Mouse (Mus musculus) left cerebral cortex, postnatal 10 days (tissue): ENCODE data around the gene Kcnd3. TPM values are rescaled to one million over a fixed set of nuclear protein-coding genes. Genes with fewer than 3 reads are reported as not detected.

Experiments used
- DNase-seq, 2 experiments: peaks; one replicate each; pipeline ENCODE4 v3.0.0; 2021 to 2022; ENCODE audit warnings: low spot score in 2 of 2, mixed read lengths in 1 of 2; ENCODE audit errors: extremely low spot score in 1 of 2
- intact Hi-C: fragments of 180-260 bp; cut with DNase I; formaldehyde crosslinking; loops from one replicate; pipeline ENCODE4 v1.15.1; 2025
- total RNA-seq, 2 experiments: library from RNA; stranded (reverse); gene quantifications; 2 replicates each; pipeline ENCODE4 v1.2.3; 2021

Gene Kcnd3
- total RNA-seq, 2 experiments from 2014 or later = 31.5 to 36.4 TPM

DNA sequence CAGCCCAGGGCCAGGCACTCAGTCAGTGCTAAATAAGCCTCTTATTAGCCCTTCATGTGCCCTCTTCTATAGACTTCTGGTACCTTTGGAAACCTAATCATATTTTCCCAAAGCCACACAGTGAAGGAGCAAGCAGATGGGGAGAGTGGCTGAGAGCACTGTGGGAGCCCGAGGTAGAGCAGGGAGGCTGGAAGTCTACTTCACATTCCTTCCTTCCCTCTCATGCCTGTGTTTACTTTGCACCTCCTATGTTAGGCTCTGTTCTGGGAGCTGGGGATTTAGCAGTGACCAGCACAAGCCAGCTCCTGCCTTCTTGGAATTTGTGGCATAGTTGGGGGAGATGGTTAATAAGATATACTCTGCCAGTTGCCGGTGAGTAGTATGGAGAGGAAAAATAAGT, 59.7 kb downstream of the Kcnd3 start:
- intact Hi-C loops = no loop called here

DNA sequence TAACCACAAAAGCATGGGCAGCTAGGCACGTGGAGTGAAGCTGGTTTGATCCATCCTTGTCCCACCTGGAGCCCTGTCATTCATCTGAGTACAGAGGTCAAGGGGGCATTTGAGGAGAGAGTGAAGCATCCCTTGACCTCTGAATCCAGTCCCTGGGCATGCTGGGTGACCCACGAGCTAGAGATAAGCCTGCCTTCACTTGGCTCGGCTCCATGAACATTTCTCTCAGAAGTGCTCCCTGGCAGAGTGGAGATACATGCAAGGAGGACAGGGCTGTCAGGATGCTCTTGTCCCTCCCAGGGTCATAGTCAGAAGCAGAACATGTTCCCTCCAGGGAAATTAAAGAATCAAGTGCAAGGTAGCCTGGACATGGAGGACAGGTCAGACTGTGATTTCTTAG, 62.1 kb downstream of the Kcnd3 start:
- intact Hi-C loops = no loop called here
- DNase-seq = no peak

More for the DNA sequence above, 59.7 kb downstream of the Kcnd3 start:
- no peak for DNase-seq

- intact Hi-C loops = loop anchor here (5.0 kb wide), 1 partner anchor 58 kb away; no protein-coding TSS in a partner anchor
- DNase-seq = no peak
These were observed 62.9 kb downstream of the Kcnd3 start for GRCm38 (mm10) chr3:105515035-105515434.

DNA sequence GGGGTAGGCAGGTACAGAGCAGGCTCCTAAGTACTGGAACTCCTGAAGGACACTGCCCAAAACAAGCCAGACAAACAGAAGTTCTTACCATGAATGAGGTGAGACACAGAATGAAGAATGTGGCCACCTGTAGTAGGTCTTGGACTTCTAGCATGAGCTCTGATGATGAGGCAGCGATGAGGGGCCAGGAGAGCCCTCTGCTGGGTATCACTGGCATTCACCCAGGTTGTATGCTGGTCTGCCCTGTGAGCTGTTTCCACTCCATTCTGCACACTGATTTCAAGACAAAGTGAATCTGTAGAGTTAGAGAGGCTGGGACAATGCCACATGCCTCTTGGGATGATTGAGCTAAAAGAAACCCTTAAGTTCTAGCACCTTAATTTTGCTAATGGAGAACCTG, 63.5 kb downstream of the Kcnd3 start:
- intact Hi-C loops = loop anchor here (5.0 kb wide), 1 partner anchor 58 kb away; no protein-coding TSS in a partner anchor

DNA sequence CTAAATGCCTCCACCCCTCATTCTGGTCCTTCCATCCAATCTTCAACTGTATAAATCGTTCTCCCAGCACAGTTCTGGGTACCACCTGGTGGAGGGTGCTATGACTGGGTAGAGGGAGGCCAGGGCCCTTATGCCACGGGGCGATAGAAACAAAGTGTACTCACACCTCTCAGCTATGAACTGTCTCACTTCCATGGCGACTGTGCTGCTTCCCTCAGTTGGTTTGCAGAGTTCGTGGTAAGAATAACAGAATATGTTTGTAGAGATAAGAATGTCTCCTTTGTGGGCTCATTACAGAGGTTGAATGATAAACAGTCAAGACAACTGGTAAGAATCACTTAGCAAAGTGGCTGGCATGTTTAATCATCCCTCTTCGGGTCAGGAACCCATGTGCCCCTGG, 68.3 kb downstream of the Kcnd3 start:
- intact Hi-C loops = no loop called here
- DNase-seq = no peak

More for the DNA sequence above, 63.5 kb downstream of the Kcnd3 start:
- DNase-seq = no peak

DNA sequence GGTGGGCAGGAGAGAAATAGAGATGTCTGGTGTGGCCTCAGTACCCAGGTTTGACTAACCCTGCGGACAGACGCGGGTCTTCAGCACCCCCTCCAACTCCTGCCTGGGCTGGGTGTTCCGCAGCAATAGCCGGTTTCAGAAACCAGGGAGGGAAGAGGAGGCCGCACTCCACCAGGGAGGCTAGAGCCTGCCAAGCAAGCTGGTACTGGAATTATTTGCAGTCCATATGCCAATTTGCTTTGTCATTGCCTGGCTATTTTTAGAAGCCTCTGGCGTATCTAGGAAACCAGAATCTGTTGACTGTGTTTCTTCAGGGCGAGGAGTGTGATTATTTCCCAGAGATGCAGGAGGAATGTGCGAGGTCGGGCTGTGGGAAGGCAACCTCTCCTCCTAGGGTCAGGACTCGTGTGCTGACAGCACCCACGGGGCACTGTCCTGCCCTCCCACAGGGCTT, 69.1 kb downstream of the Kcnd3 start:
- peak; percentile 59 to 74 for DNase-seq
- intact Hi-C loops = no loop called here

DNA sequence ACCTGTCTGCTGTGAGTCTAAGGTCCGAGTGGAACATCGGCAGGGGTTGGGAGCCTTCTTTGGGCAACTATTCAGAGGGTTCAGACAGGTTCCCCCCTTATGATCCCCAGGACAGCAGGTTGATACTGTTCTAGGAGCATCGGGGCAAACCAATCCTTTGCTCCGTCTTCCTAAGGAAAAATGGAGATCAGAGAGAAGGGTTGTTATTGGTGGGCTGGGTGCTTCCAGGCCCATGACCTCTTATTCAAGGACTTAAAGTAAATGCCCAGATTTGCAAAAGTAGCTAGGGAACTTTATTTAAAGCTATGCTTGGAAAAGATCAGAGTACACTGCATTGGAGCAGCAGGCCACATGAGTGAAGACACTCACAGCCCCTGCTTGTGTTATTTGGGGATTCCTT, 69.5 kb downstream of the Kcnd3 start:
- DNase-seq = no peak
- intact Hi-C loops = no loop called here

GRCm38 (mm10) chr3:105528860-105529259, 76.7 kb downstream of the Kcnd3 start:
- intact Hi-C loops = no loop called here
- no peak for DNase-seq

GRCm38 (mm10) chr3:105529700-105530099, 77.6 kb downstream of the Kcnd3 start:
- no peak for DNase-seq
- intact Hi-C loops = no loop called here

DNA sequence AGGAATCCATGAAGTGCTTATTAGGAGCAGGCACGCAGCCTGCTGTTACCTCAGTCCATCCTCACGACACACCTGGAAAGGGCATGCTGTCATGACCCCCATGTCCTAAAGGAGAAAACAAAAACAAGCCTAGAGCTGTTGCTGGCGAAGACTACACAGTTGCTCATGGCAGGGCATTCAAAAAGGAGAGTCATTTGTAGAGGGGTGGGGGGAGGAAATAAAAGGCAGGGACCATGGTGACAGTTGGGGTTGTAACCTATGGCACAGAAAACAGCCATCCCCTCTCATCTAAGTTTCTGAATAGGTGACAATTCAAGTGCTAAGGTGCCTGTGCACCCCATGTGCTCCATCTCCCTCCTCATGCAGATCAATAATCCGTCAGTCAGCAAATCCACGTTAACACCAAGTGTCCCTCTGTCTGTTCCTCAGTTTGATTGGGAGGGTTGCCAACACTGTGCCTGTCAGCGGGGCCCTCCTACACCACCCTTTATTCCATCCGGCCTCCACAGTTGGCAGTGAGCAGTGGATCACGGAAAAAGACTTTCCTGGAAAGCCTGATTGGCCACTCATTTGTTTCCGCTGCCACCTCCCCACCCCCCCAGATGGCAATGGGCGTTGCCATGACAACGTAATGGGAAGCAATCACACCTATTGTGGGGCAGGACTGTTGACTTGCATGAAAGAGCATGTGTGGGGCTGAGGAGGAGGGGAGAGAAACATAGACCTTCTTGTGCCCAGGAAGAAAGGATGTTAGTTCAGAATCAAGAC, 78.4 kb downstream of the Kcnd3 start:
- intact Hi-C loops = no loop called here
- DNase-seq = peak; percentile 81 to 82

GRCm38 (mm10) chr3:105538406-105538805, 86.3 kb downstream of the Kcnd3 start:
- no peak for DNase-seq
- intact Hi-C loops = no loop called here

GRCm38 (mm10) chr3:105538819-105539607, 86.9 kb downstream of the Kcnd3 start:
- intact Hi-C loops = no loop called here
- DNase-seq = peak in 1 of 2 experiments; percentile 40

DNA sequence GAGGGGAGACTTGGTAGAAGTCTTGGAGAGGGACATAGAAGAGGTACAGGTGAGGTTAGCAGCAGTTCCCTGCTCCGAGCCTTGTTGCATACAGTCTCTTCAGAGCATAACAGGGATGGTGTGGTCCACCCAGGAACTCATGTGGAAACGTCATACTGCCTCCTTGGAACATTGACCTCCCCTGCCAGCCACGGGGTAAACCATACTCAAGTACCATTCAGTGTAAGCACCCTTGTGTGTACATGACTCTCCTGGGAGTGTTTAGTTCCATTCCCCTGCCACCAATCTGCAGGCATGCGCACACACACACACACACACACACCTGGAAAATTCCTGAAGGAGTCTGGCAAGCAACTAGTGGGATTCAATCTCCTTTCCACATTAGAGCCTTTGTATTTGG, 90.6 kb downstream of the Kcnd3 start:
- intact Hi-C loops = no loop called here
- no peak for DNase-seq

- intact Hi-C loops = no loop called here
- DNase-seq = no peak
These were observed 92.0 kb downstream of the Kcnd3 start for GRCm38 (mm10) chr3:105544106-105544505.

- intact Hi-C loops = no loop called here
- DNase-seq = peak in 1 of 2 experiments; percentile 51
These were observed 94.5 kb downstream of the Kcnd3 start for GRCm38 (mm10) chr3:105546611-105547071.

GRCm38 (mm10) chr3:105548074-105548771, 96.1 kb downstream of the Kcnd3 start:
- DNase-seq = no peak
- intact Hi-C loops = no loop called here

GRCm38 (mm10) chr3:105559456-105559855, 107.3 kb downstream of the Kcnd3 start:
- intact Hi-C loops = no loop called here
- peak in 1 of 2 experiments; percentile 45 for DNase-seq

GRCm38 (mm10) chr3:105566973-105567372, 114.8 kb downstream of the Kcnd3 start:
- intact Hi-C loops = no loop called here
- DNase-seq = no peak

DNA sequence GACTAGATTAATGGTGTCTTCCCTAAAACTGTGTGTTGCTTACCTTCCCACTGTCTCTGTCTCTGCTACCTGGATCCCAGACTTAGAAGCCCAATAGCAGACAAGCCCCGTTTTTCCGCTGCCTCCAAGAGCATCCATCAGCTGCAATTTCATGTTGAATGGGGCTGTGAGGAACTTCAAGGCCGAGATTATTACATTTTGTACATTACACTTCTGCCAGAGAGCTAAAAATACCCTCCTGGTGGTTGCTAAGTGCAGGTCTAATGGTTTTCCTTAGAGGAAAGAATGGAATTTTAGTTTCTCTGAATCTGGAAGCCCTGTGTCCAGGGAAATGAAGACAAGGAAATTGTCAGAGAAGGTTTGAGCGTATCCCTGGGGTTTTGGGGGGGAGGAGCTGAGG, 115.3 kb downstream of the Kcnd3 start:
- intact Hi-C loops = no loop called here

More for the DNA sequence above, 115.3 kb downstream of the Kcnd3 start:
- no peak for DNase-seq
